24 mouse cellular contexts compared by ENCODE assay signal in the genomic region with DNA sequence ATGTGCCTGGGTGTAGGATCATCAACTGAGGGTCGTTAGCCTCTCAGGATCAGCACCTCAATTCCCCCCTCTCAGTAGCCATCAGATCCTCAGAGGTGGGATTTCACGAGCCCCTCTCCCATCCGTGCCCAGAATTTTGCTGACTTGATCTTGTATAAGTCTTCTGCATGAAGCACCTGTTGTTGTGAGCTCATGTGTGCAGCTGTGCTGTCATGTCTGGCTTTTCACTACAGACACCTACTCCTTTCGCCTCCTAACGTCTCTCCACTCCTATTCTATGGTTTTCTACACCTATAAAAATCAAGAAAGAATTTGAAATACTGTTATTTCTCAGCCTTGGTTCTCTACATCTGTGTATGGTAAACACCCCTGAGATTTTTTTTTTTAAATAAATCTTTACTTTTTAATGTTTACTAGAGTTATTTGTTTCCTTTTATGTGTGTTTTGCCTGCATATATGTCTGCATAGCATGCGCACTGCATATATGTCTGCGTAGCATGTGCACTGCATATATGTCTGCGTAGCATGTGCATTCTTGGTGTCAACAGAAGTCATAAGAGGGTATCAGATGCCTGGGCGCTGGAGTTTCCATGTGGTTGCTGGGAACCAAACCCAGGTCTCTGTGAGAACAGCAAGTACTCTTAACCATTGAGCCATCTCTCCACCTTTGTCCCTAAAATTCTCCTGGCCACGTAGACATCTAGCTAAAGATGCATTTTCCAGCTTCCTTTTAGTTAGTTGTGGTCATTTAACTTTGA.
"Had no signal": no experiment of that assay in that cellular context is flagged by ENCODE, and none has a peak within 500 bp of the region (broad histone marks: within the 10 kb centered on the region; RNA-seq: fewer than 3 reads in every experiment).

No protein-coding gene starts in this region.

- H3K36me3 ChIP-seq: heart, embryonic 10.5 days; heart, embryonic 12.5 days; hindbrain, embryonic 10.5 days; hindbrain, embryonic 12.5 days; intestine, embryonic 15.5 days; limb, embryonic 10.5 days; limb, embryonic 12.5 days; liver, embryonic 13.5 days had no signal

- H3K4me2 ChIP-seq: heart, embryonic 12.5 days; hindbrain, embryonic 12.5 days; hindbrain, embryonic 14.5 days; intestine, embryonic 15.5 days; limb, embryonic 12.5 days; liver, embryonic 11.5 days; liver, embryonic 13.5 days had no signal

- H3K27me3 ChIP-seq: heart, embryonic 12.5 days; hindbrain, embryonic 12.5 days; intestine, embryonic 15.5 days; limb, embryonic 12.5 days; liver, embryonic 13.5 days had no signal

- DNase-seq: gastrocnemius, adult 2 months; gastrocnemius, postnatal 10 days; gastrocnemius, postnatal 25 days; heart, adult 2 months; heart, postnatal 10 days; heart, postnatal 4 days; kidney, adult 18-20 months; kidney, adult 8-10 months; kidney, postnatal 10 days; kidney, postnatal 25 days; kidney, postnatal 4 days; liver; liver, embryonic 13.5 days had no signal

- H3K4me3 ChIP-seq: gastrocnemius, adult 2 months; heart, adult 2 months; heart, embryonic 10.5 days; heart, embryonic 12.5 days; hindbrain, embryonic 10.5 days; hindbrain, embryonic 12.5 days; intestine, embryonic 15.5 days; layer of hippocampus, adult 2 months; left cerebral cortex, adult 2 months; limb, embryonic 10.5 days; limb, embryonic 12.5 days; liver, embryonic 13.5 days had no signal
